ENCODE assay signal across 9 mouse cellular contexts in the genomic region with DNA sequence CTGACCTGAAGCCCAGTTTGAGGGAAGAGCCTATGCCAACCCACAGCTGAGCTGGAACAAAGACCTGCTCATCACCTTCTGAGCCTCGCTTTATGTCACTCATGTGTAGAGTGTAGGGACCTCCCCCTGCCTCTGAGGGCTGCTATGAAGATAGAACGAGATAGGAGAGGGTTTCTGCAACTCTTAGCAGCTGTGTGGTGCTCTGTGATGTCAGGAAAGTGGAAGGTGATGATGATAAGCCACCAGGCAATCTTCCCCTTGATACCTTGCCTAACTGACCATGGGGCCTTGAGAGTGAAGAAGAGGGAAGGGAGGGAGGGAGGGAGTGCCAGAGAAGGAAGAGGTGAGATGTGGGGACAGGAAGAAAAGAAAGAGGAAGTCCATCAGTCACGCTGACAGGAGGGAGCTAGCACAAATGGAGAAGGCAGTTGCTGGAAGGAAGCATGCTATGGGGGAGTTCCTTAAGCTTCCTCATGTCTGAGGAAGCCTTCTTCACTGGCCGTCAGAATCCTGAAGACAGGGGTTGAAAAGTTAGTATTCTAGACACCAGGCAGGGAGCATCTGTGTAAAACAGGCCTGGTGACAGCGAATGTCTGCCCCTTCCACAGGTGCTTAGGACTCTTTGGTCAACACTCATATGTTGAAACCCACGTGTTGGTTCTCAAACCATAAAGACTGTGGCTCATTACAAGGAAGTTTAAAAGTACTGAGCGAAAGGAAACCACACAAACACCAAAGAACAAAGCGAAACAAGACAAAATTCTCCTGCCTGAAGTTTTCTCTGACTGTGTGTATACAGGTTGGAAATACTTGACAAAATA. TPM values are rescaled to one million over a fixed set of nuclear protein-coding genes. Genes with fewer than 3 reads are reported as not detected.
A peak's percentile ranks its signal among the peaks of the same experiment; 100 is the strongest.
DNase-seq lines count a peak whose midpoint lies in the region; ATAC-seq and TF ChIP-seq lines count a peak whose summit lies in the region.
"Had no signal": no experiment of that assay in that cellular context is flagged by ENCODE, and none has a peak within 500 bp of the region (broad histone marks: within the 10 kb centered on the region; RNA-seq: fewer than 3 reads in every experiment).

Gene Nav2 (plus strand): TSS at position 196 of the 821 bp plus-strand sequence.

- H3K36me3 ChIP-seq in embryonic facial prominence, embryonic 10.5 days (replicated peaks) = no peaks in the 10 kb centered on the region
- no peaks in the 10 kb centered on the region for H3K36me3 ChIP-seq in limb, embryonic 14.5 days (ENCODE audit: control insufficient read depth, insufficient read depth, low read length)
- H3K36me3 ChIP-seq in neural tube, embryonic 14.5 days (ENCODE audit: control insufficient read depth, insufficient read depth, low read length) = no peaks in the 10 kb centered on the region

- TF ChIP-seq POLR2A in lung, adult 2 months (IDR thresholded peaks at IDR 0.05; ENCODE audit: borderline replicate concordance, extremely low read depth, low read depth, low read length) = no peak
- TF ChIP-seq POLR2A in limb, embryonic 14.5 days (IDR thresholded peaks at IDR 0.05; ENCODE audit: borderline replicate concordance, extremely low read depth, insufficient read depth, insufficient read length) = no peak

- TF ChIP-seq CTCF in lung, adult 2 months (IDR thresholded peaks at IDR 0.05; ENCODE audit: insufficient read depth, low read length) = no peak

- ATAC-seq in limb, embryonic 14.5 days (ENCODE audit: low FRiP score, low read depth) = no peak
- no peak for ATAC-seq in neural tube, embryonic 14.5 days (ENCODE audit: low read depth)
- no peak for ATAC-seq in cerebellum, adult (ENCODE audit: insufficient number of reproducible peaks, low FRiP score, low TSS enrichment)

- H3K4me3 ChIP-seq in lung, adult 2 months (replicated peaks; ENCODE audit: extremely low read depth, low read depth, low read length) = no peak within 1 kb of the TSS
- no peak within 1 kb of the TSS for H3K4me3 ChIP-seq in embryonic facial prominence, embryonic 10.5 days
- no peak within 1 kb of the TSS for H3K4me3 ChIP-seq in limb, embryonic 14.5 days (replicated peaks; ENCODE audit: low read length)
- H3K4me3 ChIP-seq in neural tube, embryonic 14.5 days (ENCODE audit: low read depth, low read length) = no peak within 1 kb of the TSS
- H3K4me3 ChIP-seq: erythroblast, embryonic 14.5 days had no signal

- H3K27me3 ChIP-seq in embryonic facial prominence, embryonic 10.5 days (replicated peaks; ENCODE audit: low read depth, poor library complexity, severe bottlenecking) = peaks cover 5% of the 10 kb centered on the region; the same call in 1 of the 2 replicates
- no peaks in the 10 kb centered on the region for H3K27me3 ChIP-seq in limb, embryonic 14.5 days (ENCODE audit: control insufficient read depth, insufficient read depth, low read length)
- H3K27me3 ChIP-seq in neural tube, embryonic 14.5 days (ENCODE audit: control insufficient read depth, insufficient read depth, low read length) = no peaks in the 10 kb centered on the region

- no peak within 1 kb of the TSS for H3K9ac ChIP-seq in limb, embryonic 14.5 days (ENCODE audit: low read depth, low read length, severe bottlenecking)
- H3K9ac ChIP-seq in neural tube, embryonic 14.5 days (replicated peaks; ENCODE audit: low read depth, low read length) = no peak within 1 kb of the TSS

- no peak within 1 kb of the TSS for H3K4me2 ChIP-seq in limb, embryonic 14.5 days (replicated peaks; ENCODE audit: low read depth, low read length, severe bottlenecking)
- H3K4me2 ChIP-seq in neural tube, embryonic 14.5 days (ENCODE audit: low read depth, low read length) = no peak within 1 kb of the TSS

- DNase-seq in lung, adult 2 months = no peak
- DNase-seq in lung, postnatal 14 days = no peak
- DNase-seq in embryonic facial prominence, embryonic 10.5 days (ENCODE audit: low spot score) = no peak
- DNase-seq in heart, postnatal 10 days = no peak
- no peak for DNase-seq in limb, embryonic 14.5 days (ENCODE audit: low spot score)
- DNase-seq in cerebellum, adult 11 months = no peak

- no peaks in the 10 kb centered on the region; the same call in 1 of the 2 replicates for H3K4me1 ChIP-seq in lung, adult 2 months (ENCODE audit: control insufficient read depth, insufficient read depth, low read length)
- peaks cover 12% of the 10 kb centered on the region; the same call in 1 of the 2 replicates for H3K4me1 ChIP-seq in embryonic facial prominence, embryonic 10.5 days
- no peaks in the 10 kb centered on the region for H3K4me1 ChIP-seq in limb, embryonic 14.5 days (ENCODE audit: control insufficient read depth, insufficient read depth, low read length)
- no peaks in the 10 kb centered on the region for H3K4me1 ChIP-seq in neural tube, embryonic 14.5 days (ENCODE audit: control insufficient read depth, insufficient read depth, low read length)

- no peaks in the 10 kb centered on the region for H3K9me3 ChIP-seq in embryonic facial prominence, embryonic 10.5 days
- H3K9me3 ChIP-seq in limb, embryonic 14.5 days (ENCODE audit: control insufficient read depth, low read length) = no peaks in the 10 kb centered on the region
- no peaks in the 10 kb centered on the region for H3K9me3 ChIP-seq in neural tube, embryonic 14.5 days (ENCODE audit: control insufficient read depth, low read length)

- intact Hi-C loops in heart, postnatal 10 days (cut with DNase I) = no loop called here

- 38% methylated on average over 8 of the region's 8 CpGs for WGBS in lung, adult 2 months
- 68% methylated on average over 8 of the region's 8 CpGs for WGBS in embryonic facial prominence, embryonic 10.5 days
- WGBS in limb, embryonic 14.5 days = 60% methylated on average over 8 of the region's 8 CpGs
- 73% methylated on average over 8 of the region's 8 CpGs for WGBS in neural tube, embryonic 14.5 days

- H3K27ac ChIP-seq in embryonic facial prominence, embryonic 10.5 days (replicated peaks) = 0 out of 2 replicates have a peak within 1 kb of the TSS, but pooled peaks have one; percentile 14
- no peak within 1 kb of the TSS for H3K27ac ChIP-seq in limb, embryonic 14.5 days (replicated peaks; ENCODE audit: low read depth, low read length)
- no peak within 1 kb of the TSS for H3K27ac ChIP-seq in neural tube, embryonic 14.5 days (ENCODE audit: low read depth, low read length)

RNA-seq across cellular contexts. Expression of gene Nav2, which starts in this region (rescaled TPM):
- 23.9 and 33.9 TPM in 2 replicates for polyA plus RNA-seq in lung, adult 2 months (2012; rRNA removed)
- polyA plus RNA-seq in embryonic facial prominence, embryonic 10.5 days (2016; fragmentation: Nextera tagmentation; extraction: Ambion mirVana) = 11.5 and 13.2 TPM in 2 replicates
- 10 to 100 TPM; 79.7 to 82.1 TPM for total RNA-seq in heart, postnatal 10 days (2021)
- polyA plus RNA-seq in limb, embryonic 14.5 days (2012; rRNA removed) = 16.8 and 21.1 TPM in 2 replicates
- polyA plus RNA-seq in limb, embryonic 14.5 days (2014; fragmentation: Nextera tagmentation; extraction: Ambion mirVana) = 15.8 and 17.7 TPM in 2 replicates
- 24.7 and 36.5 TPM in 2 replicates for polyA plus RNA-seq in neural tube, embryonic 14.5 days (2014; fragmentation: Nextera tagmentation; extraction: Ambion mirVana)
